Mouse (Mus musculus): ENCODE results near the gene Capn2.
A peak's percentile ranks its signal among the peaks of the same experiment; 100 is the strongest.

Gene Capn2

GRCm38 (mm10) chr1:182523692-182524091 is 6.3 kb upstream of the Capn2 start:
- no peak for DNase-seq

GRCm38 (mm10) chr1:182522961-182523360 is 5.6 kb upstream of the Capn2 start:
- no peak for DNase-seq

- DNase-seq = no peak
Measured at GRCm38 (mm10) chr1:182520938-182521500, 3.6 kb upstream of the Capn2 start.

- peak; percentile 70 to 82 for DNase-seq
Measured at GRCm38 (mm10) chr1:182520091-182520937, 2.9 kb upstream of the Capn2 start.

GRCm38 (mm10) chr1:182519341-182519740 is 1.9 kb upstream of the Capn2 start:
- no peak for DNase-seq

GRCm38 (mm10) chr1:182518811-182519210 is 1.4 kb upstream of the Capn2 start:
- DNase-seq = no peak

GRCm38 (mm10) chr1:182518143-182518680 is 804 bp upstream of the Capn2 start:
- DNase-seq = no peak

- no peak for DNase-seq
Measured at GRCm38 (mm10) chr1:182517677-182518011, 236 bp upstream of the Capn2 start.

- no peak for DNase-seq
Measured at GRCm38 (mm10) chr1:182514803-182515590, 2.4 kb downstream of the Capn2 start.

GRCm38 (mm10) chr1:182513714-182514113 is 3.7 kb downstream of the Capn2 start:
- DNase-seq = no peak

GRCm38 (mm10) chr1:182512901-182513410 is 4.5 kb downstream of the Capn2 start:
- DNase-seq = no peak

- DNase-seq = no peak
Measured at GRCm38 (mm10) chr1:182511778-182512177, 5.6 kb downstream of the Capn2 start.

GRCm38 (mm10) chr1:182511073-182511472 is 6.3 kb downstream of the Capn2 start:
- no peak for DNase-seq

- no peak for DNase-seq
Measured at GRCm38 (mm10) chr1:182509110-182509797, 8.2 kb downstream of the Capn2 start.

GRCm38 (mm10) chr1:182506229-182506986 is 11.0 kb downstream of the Capn2 start:
- DNase-seq = peak; percentile 58 to 68

GRCm38 (mm10) chr1:182505291-182505690 is 12.1 kb downstream of the Capn2 start:
- no peak for DNase-seq

GRCm38 (mm10) chr1:182504223-182504622 is 13.2 kb downstream of the Capn2 start:
- peak; percentile 80 to 86 for DNase-seq

- DNase-seq = no peak
Measured at GRCm38 (mm10) chr1:182503206-182503900, 14.1 kb downstream of the Capn2 start.

GRCm38 (mm10) chr1:182502491-182503050 is 14.8 kb downstream of the Capn2 start:
- DNase-seq = no peak

- DNase-seq = no peak
Measured at GRCm38 (mm10) chr1:182501815-182502405, 15.5 kb downstream of the Capn2 start.

Data from kidney, postnatal 4 days (tissue).